Mouse (Mus musculus) urinary bladder, postnatal 25 days (tissue): Measurements from ENCODE around the gene Olfr1250.
"Not testable (repeated sequence)": the region's sequence is repeated elsewhere in the genome, so short reads cannot be mapped to it uniquely, and the experiment has no call there.

Source experiments
- DNase-seq: peaks from one replicate; pipeline ENCODE4 v3.0.0; 2022; ENCODE audit warnings: low spot score

The Olfr1250 gene

DNA sequence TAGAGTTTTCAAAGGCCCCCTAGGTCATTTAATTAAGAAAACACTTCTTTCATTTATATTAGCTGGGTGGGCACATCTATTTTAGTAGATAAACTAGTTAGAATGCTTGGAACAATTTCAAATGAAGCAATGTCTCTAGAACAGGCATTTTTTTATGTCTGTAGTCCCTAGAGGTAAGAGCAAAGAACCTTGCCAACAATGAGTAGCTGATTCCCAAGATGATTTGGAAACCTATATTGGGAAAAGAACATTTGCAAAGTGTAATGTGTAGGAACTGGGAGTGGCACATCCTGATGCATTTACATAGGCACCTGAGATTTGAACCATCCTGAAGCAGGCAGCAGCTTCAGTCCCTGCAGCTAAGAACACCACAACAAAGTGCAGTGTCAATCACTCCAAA, at the start of gene Olfr1250:
Gene Olfr1250, minus strand, starts transcription at position 101 of the 400 bp plus-strand sequence.
- DNase-seq = no peak

- no peak for DNase-seq
Observed at GRCm38 (mm10) chr2:89691980-89692379, 30.7 kb upstream of the Olfr1250 start.

DNA sequence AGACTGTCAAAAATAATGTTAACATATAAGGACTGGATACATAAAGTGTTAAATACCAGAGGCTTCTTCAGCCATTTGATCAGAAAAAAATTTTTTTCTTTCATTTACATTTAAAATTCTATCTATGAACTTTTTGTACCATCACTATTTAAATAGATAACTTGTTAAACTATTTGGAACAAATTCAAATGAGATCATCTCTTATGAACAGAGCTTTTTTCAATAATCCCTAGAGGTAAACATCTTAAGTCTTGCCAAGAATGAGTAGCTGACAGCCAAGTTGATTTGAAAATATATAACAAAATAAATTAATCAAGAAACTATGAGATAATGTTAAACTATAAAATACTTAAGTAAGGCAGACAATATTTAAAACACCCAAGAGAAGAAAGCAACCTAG, 10.6 kb upstream of the Olfr1250 start, which contains the start of gene Olfr1251:
Gene Olfr1251, minus strand, starts transcription at position 101 of the 400 bp plus-strand sequence.
- DNase-seq = no peak

DNA sequence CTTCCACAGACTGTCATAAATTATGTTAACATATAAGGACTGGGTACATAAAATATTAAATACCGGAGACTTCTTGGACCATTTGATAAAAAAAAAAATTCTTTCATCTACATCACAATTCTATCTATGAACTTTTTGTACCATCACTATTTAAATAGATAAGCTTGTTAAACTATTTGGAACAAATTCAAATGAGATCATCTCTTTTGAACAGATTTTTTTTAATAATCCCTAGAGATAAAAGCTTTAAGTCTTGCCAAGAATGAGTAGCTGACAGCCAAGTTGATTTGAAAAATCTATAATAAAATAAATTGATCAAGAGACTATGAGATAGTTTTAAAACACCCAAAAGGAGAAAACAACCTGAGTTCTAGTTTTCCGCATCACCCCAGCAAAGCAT, 26.4 kb downstream of the Olfr1250 start, which contains the start of gene Olfr1249:
Gene Olfr1249, minus strand, starts transcription at position 101 of the 400 bp plus-strand sequence.
- DNase-seq = no peak

DNA sequence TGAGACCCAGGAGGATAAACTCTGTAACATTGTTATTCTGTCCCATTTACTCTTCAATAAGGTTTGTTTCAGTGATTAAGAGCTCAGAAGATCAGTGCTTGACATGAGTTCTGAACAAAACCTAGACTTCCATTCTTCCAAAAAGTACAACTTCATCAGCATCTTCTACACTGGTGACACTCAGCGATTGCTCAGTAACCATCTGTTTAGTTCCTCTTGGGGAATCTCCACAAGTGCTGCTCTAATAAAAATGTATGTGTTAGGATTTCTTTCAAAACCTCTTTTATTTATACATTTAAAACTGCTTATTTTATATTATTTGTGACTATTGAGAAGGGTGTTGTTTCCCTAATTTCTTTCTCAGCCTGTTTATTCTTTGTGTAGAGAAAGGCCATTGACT, 43.1 kb downstream of the Olfr1250 start, which contains the start of gene Olfr1248:
Gene Olfr1248, minus strand, starts transcription at position 101 of the 400 bp plus-strand sequence.
- not testable (repeated sequence) for DNase-seq

DNA sequence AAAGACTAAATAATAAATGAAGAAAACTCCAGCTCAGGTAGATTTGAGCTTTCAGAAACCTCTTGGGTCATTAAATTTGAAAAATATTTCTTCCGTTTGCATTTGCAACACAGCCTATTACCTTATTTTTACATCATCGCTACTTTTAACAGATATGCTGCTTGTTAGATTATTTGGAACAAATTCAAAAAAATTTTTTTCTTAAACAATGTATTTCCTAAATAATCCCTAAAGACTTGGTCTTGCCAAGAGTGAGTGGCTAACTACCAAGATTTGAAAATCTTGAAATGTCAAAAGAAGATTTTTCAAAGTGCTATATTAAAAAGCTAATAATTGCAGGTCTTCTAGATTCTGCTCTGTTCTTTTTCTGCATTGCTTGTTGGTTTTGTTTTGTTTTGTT, 47.2 kb downstream of the Olfr1250 start, which contains the start of gene Olfr1247:
Gene Olfr1247, minus strand, starts transcription at position 101 of the 400 bp plus-strand sequence.
- no peak for DNase-seq
